Mouse (Mus musculus): ENCODE measurements at regions not wholly inside any gene's neighbourhood (a gene's known extent, or its start where the extent isn't known, plus 50 kb on each side); places are given as distances from the start of the nearest gene placed in this dataset.
"Not testable (repeated sequence)": the region's sequence is repeated elsewhere in the genome, so short reads cannot be mapped to it uniquely, and the experiment has no call there.

DNA sequence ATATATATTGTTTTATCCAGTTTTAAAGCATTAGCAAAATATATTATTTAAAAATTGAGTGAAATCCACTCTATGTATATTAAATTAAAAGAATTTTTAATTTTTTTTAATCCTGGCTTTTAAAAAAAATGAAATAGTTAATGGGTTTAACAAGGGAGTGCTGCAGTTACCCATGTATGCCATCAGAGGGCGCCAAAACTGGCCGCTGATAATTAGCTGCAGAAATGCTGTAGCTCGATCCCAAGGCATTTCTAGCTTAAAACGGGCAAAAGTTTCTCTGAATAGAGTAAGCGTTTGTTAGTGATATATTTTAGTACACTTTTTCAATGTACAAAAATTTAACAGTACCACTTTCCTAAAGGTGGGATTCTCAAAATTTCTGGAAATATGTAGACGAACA, 82.5 kb upstream of the Zfp637 start:
- WGBS: 16% methylated on average over 6 of the region's 6 CpGs
- H3K4me3 ChIP-seq; H3K27ac ChIP-seq; H3K36me3 ChIP-seq; H3K27me3 ChIP-seq (ENCODE audit: insufficient read depth, poor library complexity, severe bottlenecking); H3K9me3 ChIP-seq; DNase-seq (ENCODE audit: low spot score); H3K4me1 ChIP-seq: not testable (repeated sequence)

- Histone ChIP-seq H3K4me1 (no peaks in the 10 kb centered on the region), H3K27ac (no peak overlapping the region), H3K36me3 (no peaks in the 10 kb centered on the region), H3K9me3 (no peaks in the 10 kb centered on the region), H3K27me3 (ENCODE audit: insufficient read depth, poor library complexity, severe bottlenecking) (no peaks in the 10 kb centered on the region), H3K4me3 (no peak overlapping the region)
- DNase-seq (ENCODE audit: low spot score): no peak
- 75% methylated on average over 7 of the region's 7 CpGs for WGBS
Observed at GRCm38 (mm10) chr6:117771506-117771905, 69.5 kb upstream of the Zfp637 start.

DNA sequence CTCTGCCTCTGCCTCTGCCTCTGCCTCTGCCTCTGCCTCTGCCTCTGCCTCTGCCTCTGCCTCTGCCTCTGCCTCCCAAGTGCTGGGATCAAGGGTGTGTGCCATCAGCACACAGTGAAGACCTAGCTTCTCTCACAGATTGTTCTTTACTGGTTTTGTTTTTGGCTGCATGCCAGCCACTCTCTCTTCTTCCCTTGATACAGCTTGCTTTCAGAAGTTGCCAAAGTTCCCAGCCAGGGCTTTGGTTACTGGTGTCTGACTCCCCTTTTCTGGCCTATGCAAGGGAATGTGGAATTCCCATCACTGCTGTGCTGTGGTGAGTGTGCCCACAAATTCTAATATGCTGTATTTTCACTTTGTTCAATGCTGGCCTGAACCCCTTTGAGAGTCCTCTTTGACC, 68.6 kb upstream of the Zfp637 start:
- no peak for DNase-seq (ENCODE audit: low spot score)
- Histone ChIP-seq H3K36me3 (no peaks in the 10 kb centered on the region), H3K27me3 (ENCODE audit: insufficient read depth, poor library complexity, severe bottlenecking) (no peaks in the 10 kb centered on the region), H3K4me3 (no peak overlapping the region), H3K4me1 (peaks cover 6% of the 10 kb centered on the region; the same call in 1 of the 2 replicates), H3K27ac (no peak overlapping the region), H3K9me3 (no peaks in the 10 kb centered on the region)

GRCm38 (mm10) chr6:117775304-117776050, 65.5 kb upstream of the Zfp637 start:
- 69% methylated on average over 11 of the region's 11 CpGs for WGBS
- no peak overlapping the region for H3K27ac ChIP-seq
- no peak for DNase-seq (ENCODE audit: low spot score)
- H3K4me3 ChIP-seq: no peak overlapping the region
- H3K36me3 ChIP-seq: no peaks in the 10 kb centered on the region
- H3K9me3 ChIP-seq: no peaks in the 10 kb centered on the region
- H3K27me3 ChIP-seq (ENCODE audit: insufficient read depth, poor library complexity, severe bottlenecking): peaks cover 10% of the 10 kb centered on the region; the same call in 1 of the 2 replicates
- peaks cover 15% of the 10 kb centered on the region for H3K4me1 ChIP-seq

DNA sequence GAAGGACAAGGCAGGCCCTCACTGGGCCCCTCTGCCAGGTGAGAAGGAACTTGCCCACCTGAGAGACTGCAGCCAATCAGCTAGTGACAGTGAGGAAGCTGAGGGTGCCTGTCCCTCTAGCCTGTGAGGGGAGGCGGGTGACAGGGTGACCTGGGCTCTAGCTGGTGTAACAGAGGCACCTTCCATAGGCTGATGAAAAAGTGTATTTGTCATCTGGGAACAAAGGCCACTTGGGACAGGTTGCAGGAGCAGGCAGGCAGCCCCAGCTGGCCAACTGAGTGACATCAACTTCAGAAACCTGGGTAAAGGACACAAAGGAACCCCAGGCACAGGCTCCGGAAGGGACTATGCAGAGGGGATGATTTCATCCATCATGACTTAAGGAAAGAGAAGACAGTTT, 63.0 kb upstream of the Zfp637 start:
- 62% methylated on average over 2 of the region's 2 CpGs for WGBS
- Histone ChIP-seq H3K4me1 (peaks cover 15% of the 10 kb centered on the region), H3K36me3 (no peaks in the 10 kb centered on the region), H3K27ac (0 out of 2 replicates have a peak overlapping the region, but pooled peaks have one; percentile 7), H3K4me3 (no peak overlapping the region), H3K9me3 (no peaks in the 10 kb centered on the region), H3K27me3 (ENCODE audit: insufficient read depth, poor library complexity, severe bottlenecking) (peaks cover 10% of the 10 kb centered on the region; the same call in 1 of the 2 replicates)
- DNase-seq (ENCODE audit: low spot score): no peak

GRCm38 (mm10) chr6:117778481-117778880, 62.5 kb upstream of the Zfp637 start:
- no peak for DNase-seq (ENCODE audit: low spot score)
- Histone ChIP-seq H3K4me1 (peaks cover 15% of the 10 kb centered on the region), H3K27ac (peak overlapping the region; percentile 33; the same call in 1 of the 2 replicates), H3K27me3 (ENCODE audit: insufficient read depth, poor library complexity, severe bottlenecking) (peaks cover 10% of the 10 kb centered on the region; the same call in 1 of the 2 replicates), H3K4me3 (no peak overlapping the region), H3K36me3 (no peaks in the 10 kb centered on the region), H3K9me3 (no peaks in the 10 kb centered on the region)
- 72% methylated on average over 8 of the region's 8 CpGs for WGBS

DNA sequence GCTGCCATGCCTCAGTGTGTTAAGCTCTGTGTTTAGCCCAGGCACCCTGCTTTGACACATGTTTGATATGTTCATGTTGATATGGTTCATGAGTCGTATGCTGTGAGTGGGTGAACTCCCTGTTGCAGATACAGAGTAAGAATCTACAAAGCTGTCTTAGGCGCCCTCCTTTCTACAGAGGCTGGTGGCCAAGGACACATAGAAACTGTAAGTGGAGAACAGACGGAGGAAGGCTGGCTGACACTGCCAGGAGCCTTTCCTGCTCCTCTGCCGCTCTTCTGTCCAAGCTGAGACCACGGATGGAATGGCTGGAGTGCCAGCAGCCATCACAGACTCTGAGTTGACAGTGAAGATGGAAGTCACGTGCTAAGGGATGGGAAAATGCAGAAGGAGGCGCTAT, 62.0 kb upstream of the Zfp637 start:
- Histone ChIP-seq H3K9me3 (no peaks in the 10 kb centered on the region), H3K4me1 (peaks cover 15% of the 10 kb centered on the region), H3K27ac (no peak overlapping the region), H3K27me3 (ENCODE audit: insufficient read depth, poor library complexity, severe bottlenecking) (peaks cover 10% of the 10 kb centered on the region; the same call in 1 of the 2 replicates), H3K36me3 (no peaks in the 10 kb centered on the region), H3K4me3 (no peak overlapping the region)
- no peak for DNase-seq (ENCODE audit: low spot score)
- WGBS: 71% methylated on average over 7 of the region's 7 CpGs

- Histone ChIP-seq H3K27ac (no peak overlapping the region), H3K4me1 (no peaks in the 10 kb centered on the region), H3K9me3 (no peaks in the 10 kb centered on the region), H3K36me3 (no peaks in the 10 kb centered on the region), H3K27me3 (ENCODE audit: insufficient read depth, poor library complexity, severe bottlenecking) (peaks cover 11% of the 10 kb centered on the region), H3K4me3 (no peak overlapping the region)
- 82% methylated on average over 12 of the region's 12 CpGs for whole genome bisulfite sequencing
- no peak for DNase-seq (ENCODE audit: low spot score)
Observed at GRCm38 (mm10) chr6:117788580-117789540, 52.1 kb upstream of the Zfp637 start.

DNA sequence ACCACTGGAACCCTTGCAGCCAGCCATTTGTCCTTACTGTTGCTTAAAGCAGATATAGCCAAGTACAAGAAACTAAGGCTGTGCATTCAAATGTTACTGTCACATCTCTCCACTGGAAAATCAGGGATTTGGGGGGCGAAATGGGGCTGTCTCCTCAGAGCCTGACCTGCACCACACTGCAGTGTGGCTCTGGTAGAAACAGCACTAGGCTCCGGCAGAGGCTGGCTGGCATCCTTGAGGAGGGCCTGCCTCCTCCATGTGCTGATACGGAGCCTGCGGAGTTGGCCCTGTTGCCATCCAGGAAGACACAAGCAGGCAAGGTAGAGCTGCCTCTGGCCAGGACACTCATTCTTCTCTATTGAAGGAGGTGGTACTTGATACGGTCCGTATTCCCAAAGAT, 50.4 kb upstream of the Zfp637 start:
- Histone ChIP-seq H3K27me3 (ENCODE audit: insufficient read depth, poor library complexity, severe bottlenecking) (peaks cover 11% of the 10 kb centered on the region), H3K4me3 (no peak overlapping the region), H3K36me3 (no peaks in the 10 kb centered on the region), H3K4me1 (no peaks in the 10 kb centered on the region), H3K27ac (no peak overlapping the region), H3K9me3 (no peaks in the 10 kb centered on the region)
- WGBS: 91% methylated on average over 6 of the region's 6 CpGs
- DNase-seq (ENCODE audit: low spot score): no peak

Measured in heart, embryonic 10.5 days (tissue).